Mouse (Mus musculus) limb, embryonic 11.5 days (tissue): Measurements from ENCODE around the gene Bcl7a. TPM values are rescaled to one million over a fixed set of nuclear protein-coding genes. Genes with fewer than 3 reads are reported as not detected.

ENCODE experiments used
- ATAC-seq: fragments of 200-750 bp; cut with Nextera tagmentation; 2 replicates; pipeline ENCODE4 v1.8.0; 2017; ENCODE audit warnings: low read depth; ENCODE audit not compliant: insufficient number of reproducible peaks, low FRiP score, low TSS enrichment
- DNase-seq: peaks from one replicate; pipeline ENCODE4 v3.0.0-alpha.2; 2015; ENCODE audit warnings: low spot score
- H3K27ac ChIP-seq: fragments of 300-500 bp; sonication (generic); replicated peaks from 2 replicates; pipeline ENCODE4 v1.5.1; 2014; ENCODE audit warnings: low read depth, mild to moderate bottlenecking, low read length
- H3K27me3 ChIP-seq: fragments of 300-500 bp; sonication (generic); 2 replicates; pipeline ENCODE4 v1.6.1; 2014; ENCODE audit warnings: mild to moderate bottlenecking, low read length, mixed read lengths; ENCODE audit not compliant: control insufficient read depth, insufficient read depth
- H3K36me3 ChIP-seq: fragments of 300-500 bp; sonication (generic); 2 replicates; pipeline ENCODE4 v1.6.1; 2014; ENCODE audit warnings: mild to moderate bottlenecking, low read length, moderate library complexity, mixed read lengths; ENCODE audit not compliant: control insufficient read depth, insufficient read depth
- H3K4me1 ChIP-seq: fragments of 300-500 bp; sonication (generic); 2 replicates; pipeline ENCODE4 v1.6.1; 2014; ENCODE audit warnings: low read length, mixed read lengths; ENCODE audit not compliant: control insufficient read depth, insufficient read depth
- H3K4me2 ChIP-seq: fragments of 300-500 bp; sonication (generic); 2 replicates; pipeline ENCODE4 v1.6.1; 2014; ENCODE audit warnings: low read depth, mild to moderate bottlenecking, moderate library complexity; ENCODE audit not compliant: severe bottlenecking
- H3K4me3 ChIP-seq: fragments of 300-500 bp; sonication (generic); 2 replicates; pipeline ENCODE4 v1.5.1; 2014; ENCODE audit warnings: low read depth, low read length
- H3K9ac ChIP-seq: fragments of 300-500 bp; sonication (generic); 2 replicates; pipeline ENCODE4 v1.6.1; 2014; ENCODE audit warnings: mild to moderate bottlenecking, low read length
- H3K9me3 ChIP-seq: fragments of 300-500 bp; sonication (generic); 2 replicates; pipeline ENCODE4 v1.6.1; 2016; ENCODE audit warnings: low read length; ENCODE audit not compliant: control insufficient read depth
- WGBS: fragments of 180-500 bp; shearing (Covaris S2); extraction: QIAGEN DNeasy Blood & Tissue Kit; methylation state at CpG from one replicate; pipeline ENCODE4 v1.1.7; 2014; 5-methylcytosine and 5-hydroxymethylcytosine counted together
- polyA plus RNA-seq: library from polyadenylated mRNA; unstranded; fragments of >200 nt; fragmentation: Nextera tagmentation; extraction: Ambion mirVana; gene quantifications from 2 replicates; pipeline ENCODE4 v1.2.1, GENCODE M21; 2014

Bcl7a gene
- 44.4 and 45.2 TPM in 2 replicates for polyA plus RNA-seq

GRCm38 (mm10) chr5:123343707-123344627 lies at the start of gene Bcl7a:
Gene Bcl7a (plus strand): TSS chr5:123343834.
- peak within 1 kb of the TSS; percentile 83 for H3K4me3 ChIP-seq

GRCm38 (mm10) chr5:123294653-123295052 lies 49.0 kb upstream of the Bcl7a start:
- no peaks in the 10 kb centered on the region for H3K4me1 ChIP-seq

More at GRCm38 (mm10) chr5:123343707-123344627, at the start of gene Bcl7a:
- Histone ChIP-seq H3K4me1 (peaks cover 11% of the 10 kb centered on the region), H3K27ac (peak within 1 kb of the TSS; percentile 99), H3K36me3 (no peaks in the 10 kb centered on the region), H3K9me3 (no peaks in the 10 kb centered on the region), H3K27me3 (no peaks in the 10 kb centered on the region), H3K4me2 (peak within 1 kb of the TSS; percentile 92), H3K9ac (peak within 1 kb of the TSS; percentile 98)
- ATAC-seq, result peak; percentile 71
- 1% methylated on average over 64 of the region's 69 CpGs for WGBS
- DNase-seq, result peak; percentile 95

GRCm38 (mm10) chr5:123296224-123296806 lies 47.3 kb upstream of the Bcl7a start:
- H3K4me3 ChIP-seq, result no peak overlapping the region
- WGBS, result 65% methylated on average over 12 of the region's 12 CpGs
- H3K27ac ChIP-seq, result no peak overlapping the region
- H3K27me3 ChIP-seq, result no peaks in the 10 kb centered on the region
- DNase-seq, result no peak
- no peak overlapping the region for H3K9ac ChIP-seq
- H3K4me1 ChIP-seq, result no peaks in the 10 kb centered on the region
- H3K9me3 ChIP-seq, result no peaks in the 10 kb centered on the region
- H3K36me3 ChIP-seq, result no peaks in the 10 kb centered on the region
- H3K4me2 ChIP-seq, result no peak overlapping the region; the same call in 1 of the 2 replicates
- ATAC-seq, result no peak

More at GRCm38 (mm10) chr5:123294653-123295052, 49.0 kb upstream of the Bcl7a start:
- no peak for DNase-seq
- ATAC-seq, result no peak
- H3K4me3 ChIP-seq, result no peak overlapping the region
- no peak overlapping the region for H3K9ac ChIP-seq
- no peak overlapping the region for H3K27ac ChIP-seq
- WGBS, result 92% methylated on average over 9 of the region's 9 CpGs
- H3K9me3 ChIP-seq, result no peaks in the 10 kb centered on the region
- H3K4me2 ChIP-seq, result no peak overlapping the region
- H3K36me3 ChIP-seq, result no peaks in the 10 kb centered on the region
- no peaks in the 10 kb centered on the region for H3K27me3 ChIP-seq

DNA sequence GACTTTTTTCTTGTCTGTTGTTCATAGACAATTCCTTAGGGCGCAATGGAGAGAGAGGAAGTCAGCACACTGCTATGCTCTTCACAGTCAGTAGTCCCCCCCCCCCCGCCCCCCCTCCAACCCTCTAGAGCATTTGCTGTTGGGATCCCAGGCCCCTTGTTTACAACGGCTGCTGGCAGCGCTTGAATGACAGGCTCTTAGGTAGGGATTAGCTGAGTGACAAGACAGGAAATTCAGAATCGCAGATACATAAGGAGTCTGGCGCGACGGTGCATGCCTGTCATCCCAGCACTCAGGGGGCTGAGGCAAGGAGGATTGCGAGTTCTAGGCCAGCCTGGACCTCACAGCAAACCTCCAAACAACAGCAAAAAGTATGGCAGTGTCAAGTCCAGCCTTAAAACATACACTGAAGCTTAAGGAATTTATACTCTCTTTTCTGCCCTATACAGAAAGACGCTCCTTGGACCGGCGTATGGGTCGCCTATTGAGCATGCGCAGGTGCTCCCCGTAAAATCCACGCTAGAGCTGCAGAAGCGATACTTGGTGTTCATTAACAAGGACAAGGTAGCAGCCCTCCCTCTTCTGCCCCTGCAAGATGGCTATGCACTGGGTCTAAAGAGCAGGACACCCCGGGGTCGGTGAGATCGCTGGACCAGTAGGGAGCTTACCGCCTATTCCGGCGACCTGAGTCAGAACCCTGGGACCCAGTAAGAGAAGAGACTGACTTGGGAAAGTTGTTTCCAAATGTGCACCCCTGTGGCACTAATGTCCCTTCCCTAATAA lies 46.5 kb upstream of the Bcl7a start:
- no peak overlapping the region for H3K4me2 ChIP-seq
- WGBS, result 59% methylated on average over 23 of the region's 23 CpGs
- no peaks in the 10 kb centered on the region for H3K4me1 ChIP-seq
- H3K27me3 ChIP-seq, result no peaks in the 10 kb centered on the region
- H3K4me3 ChIP-seq, result no peak overlapping the region
- DNase-seq (no peak), ATAC-seq (no peak)
- H3K9me3 ChIP-seq, result no peaks in the 10 kb centered on the region
- H3K27ac ChIP-seq, result no peak overlapping the region
- H3K36me3 ChIP-seq, result no peaks in the 10 kb centered on the region
- H3K9ac ChIP-seq, result no peak overlapping the region

DNA sequence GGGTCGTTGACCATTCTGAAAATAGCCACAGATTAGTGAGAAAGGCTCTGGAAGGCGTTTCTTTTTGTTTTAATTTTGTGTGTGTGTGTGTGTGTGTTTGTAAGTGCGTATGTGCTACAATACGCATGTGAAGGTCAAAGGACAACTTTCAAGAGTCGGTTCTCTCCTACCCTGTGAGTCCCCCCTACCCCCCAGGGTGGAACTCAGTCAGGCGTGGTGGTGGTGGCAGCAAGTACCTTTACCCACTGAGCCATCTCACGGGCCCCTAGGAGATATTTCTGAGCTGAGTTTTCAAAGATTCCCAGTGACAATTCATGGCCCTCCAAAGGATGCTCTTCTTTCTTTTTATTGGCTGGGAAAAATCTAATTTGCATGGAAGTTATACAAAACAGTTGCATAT lies 45.8 kb upstream of the Bcl7a start:
- no peak overlapping the region for H3K4me2 ChIP-seq
- DNase-seq (no peak), ATAC-seq (no peak)
- H3K9me3 ChIP-seq, result no peaks in the 10 kb centered on the region
- H3K27me3 ChIP-seq, result no peaks in the 10 kb centered on the region
- no peaks in the 10 kb centered on the region for H3K4me1 ChIP-seq
- H3K27ac ChIP-seq, result no peak overlapping the region
- WGBS, result 85% methylated on average over 7 of the region's 7 CpGs
- H3K4me3 ChIP-seq, result no peak overlapping the region
- H3K36me3 ChIP-seq, result no peaks in the 10 kb centered on the region
- no peak overlapping the region for H3K9ac ChIP-seq

DNA sequence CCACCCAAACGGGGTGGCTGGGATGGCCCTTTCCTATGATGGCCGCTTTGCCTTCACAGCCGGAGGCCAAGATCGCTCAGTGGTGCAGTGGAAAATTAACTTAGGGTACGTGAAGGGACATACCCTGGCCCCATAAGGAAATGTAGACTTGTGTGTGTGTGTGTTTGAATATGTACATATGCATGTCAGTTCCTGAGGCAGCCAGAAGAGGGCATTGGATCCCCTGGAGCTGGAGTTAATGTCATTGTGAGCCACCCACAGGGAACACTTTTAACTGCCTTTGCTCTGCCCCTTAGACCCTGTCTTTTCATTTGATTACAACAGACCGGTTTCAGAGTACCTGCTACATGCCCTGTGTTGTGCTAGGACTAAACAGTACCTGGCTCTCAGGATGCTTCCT lies 45.1 kb upstream of the Bcl7a start:
- H3K4me2 ChIP-seq, result no peak overlapping the region
- WGBS, result 89% methylated on average over 6 of the region's 6 CpGs
- ATAC-seq (no peak), DNase-seq (no peak)
- H3K27me3 ChIP-seq, result no peaks in the 10 kb centered on the region
- no peaks in the 10 kb centered on the region for H3K4me1 ChIP-seq
- no peak overlapping the region for H3K27ac ChIP-seq
- no peaks in the 10 kb centered on the region for H3K36me3 ChIP-seq
- H3K9me3 ChIP-seq, result no peaks in the 10 kb centered on the region
- H3K4me3 ChIP-seq, result no peak overlapping the region
- H3K9ac ChIP-seq, result no peak overlapping the region

DNA sequence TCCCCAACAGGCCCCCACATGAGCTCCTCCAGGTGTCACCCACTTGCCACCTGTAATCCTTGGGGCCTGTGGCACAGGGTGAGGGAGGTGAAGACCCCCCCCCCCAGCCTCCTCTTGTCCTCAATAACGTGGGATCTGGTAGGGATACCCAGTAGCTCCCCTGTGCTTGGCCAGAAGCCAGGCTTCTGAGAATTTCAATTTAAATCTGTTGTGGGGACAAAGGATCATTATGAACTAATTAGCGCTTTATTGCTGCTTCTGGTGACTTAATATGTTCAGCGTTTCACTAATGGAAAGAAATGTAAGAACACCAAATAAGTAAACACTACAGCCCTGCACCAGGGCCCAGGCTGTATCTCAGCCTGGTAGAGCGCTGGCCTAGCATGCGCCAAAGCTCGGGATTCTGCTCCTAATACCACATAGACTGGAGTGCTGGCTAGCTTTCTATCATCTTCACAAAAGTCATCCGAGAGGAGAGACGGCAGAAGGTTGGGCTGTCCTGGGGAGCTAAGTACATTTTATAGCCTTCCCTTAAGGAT lies 43.1 kb upstream of the Bcl7a start:
- H3K4me3 ChIP-seq, result no peak overlapping the region
- no peaks in the 10 kb centered on the region for H3K27me3 ChIP-seq
- no peaks in the 10 kb centered on the region for H3K9me3 ChIP-seq
- H3K4me2 ChIP-seq, result no peak overlapping the region
- 62% methylated on average over 8 of the region's 8 CpGs for WGBS
- no peaks in the 10 kb centered on the region for H3K36me3 ChIP-seq
- DNase-seq (no peak), ATAC-seq (no peak)
- H3K4me1 ChIP-seq, result no peaks in the 10 kb centered on the region
- no peak overlapping the region for H3K27ac ChIP-seq
- no peak overlapping the region for H3K9ac ChIP-seq
